Mouse (Mus musculus): ENCODE measurements around the gene Hspb11. TPM values are rescaled to one million over a fixed set of nuclear protein-coding genes. Genes with fewer than 3 reads are reported as not detected.

The Hspb11 gene
- 10 to 100 TPM; 20.6 to 27.1 TPM for polyA plus RNA-seq (2017; shearing (Covaris generic))

DNA sequence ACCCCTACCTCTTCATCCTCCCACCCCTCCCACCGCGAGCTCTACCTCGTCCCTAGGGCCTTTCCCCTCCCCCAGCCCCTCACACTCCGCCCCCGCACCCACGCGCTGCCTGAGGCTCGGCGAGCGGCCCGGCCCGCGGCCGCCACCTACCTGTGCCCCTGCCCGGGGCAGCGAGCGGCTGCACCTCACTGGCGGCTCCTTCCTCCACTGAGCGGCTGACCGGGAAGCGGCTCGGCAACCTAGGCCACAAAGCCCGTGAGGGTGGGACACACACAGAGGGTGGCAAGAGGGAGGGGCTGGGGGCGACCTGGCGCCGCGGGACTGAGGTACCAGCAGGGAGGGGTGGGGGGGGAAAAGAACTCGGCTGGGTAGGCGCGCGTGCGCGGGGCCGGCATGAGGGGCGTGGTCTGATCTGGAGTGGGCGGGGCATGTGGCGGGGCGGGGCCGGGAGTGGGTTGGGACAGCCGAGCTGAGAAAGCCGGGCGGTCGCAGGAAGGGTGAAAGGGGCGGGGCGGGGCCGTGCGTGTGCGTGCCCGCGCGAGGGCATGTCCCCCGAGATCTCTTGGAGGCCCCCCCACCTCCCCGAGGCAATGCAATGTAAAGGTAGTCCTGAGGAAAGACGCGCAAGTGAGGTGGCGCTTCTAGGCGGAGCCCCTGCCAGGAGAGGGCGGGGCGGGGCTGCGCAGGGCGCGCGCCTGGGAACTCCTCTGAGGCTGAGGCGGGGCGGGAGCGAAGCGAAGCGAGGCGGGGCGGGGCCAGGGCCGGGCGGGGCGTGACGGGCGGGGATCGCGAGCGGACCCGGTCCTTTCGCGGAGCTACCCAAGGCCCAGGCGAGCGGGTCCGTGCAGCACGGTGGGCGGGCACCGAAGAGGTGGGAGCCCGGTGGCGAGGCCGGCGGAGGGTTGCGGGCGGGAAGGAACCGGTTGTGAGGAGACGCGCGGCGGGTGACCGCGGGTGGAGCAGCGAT, at the start of gene Hspb11, which contains the start of gene Lrrc42:
Hspb11 (plus strand) TSS at position 469 of the 967 bp plus-strand sequence.
Lrrc42 (minus strand) TSS at position 408 of the 967 bp plus-strand sequence.

DNA sequence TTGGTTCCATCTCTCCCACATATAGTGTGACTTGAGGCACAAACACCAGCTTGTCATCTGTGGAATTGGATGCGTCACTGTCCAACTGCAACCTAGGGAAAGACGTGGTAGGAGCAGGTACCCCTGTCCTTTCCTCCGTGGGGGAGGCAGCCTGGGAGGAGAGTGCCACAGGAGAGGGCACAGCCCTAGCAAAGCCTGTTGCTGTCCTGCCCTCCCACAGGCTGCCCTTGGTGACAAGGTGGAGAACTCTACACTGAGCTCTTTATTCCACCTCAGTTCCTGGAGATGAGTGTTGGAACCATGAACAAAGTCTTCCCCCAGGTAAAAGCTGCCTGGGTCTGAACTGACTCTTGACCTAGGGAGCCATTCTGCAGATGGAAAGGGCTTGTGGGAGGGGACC, 44.5 kb upstream of the Hspb11 start, which contains the start of gene Ldlrad1:
Ldlrad1 (plus strand) TSS at position 301 of the 400 bp plus-strand sequence.

DNA sequence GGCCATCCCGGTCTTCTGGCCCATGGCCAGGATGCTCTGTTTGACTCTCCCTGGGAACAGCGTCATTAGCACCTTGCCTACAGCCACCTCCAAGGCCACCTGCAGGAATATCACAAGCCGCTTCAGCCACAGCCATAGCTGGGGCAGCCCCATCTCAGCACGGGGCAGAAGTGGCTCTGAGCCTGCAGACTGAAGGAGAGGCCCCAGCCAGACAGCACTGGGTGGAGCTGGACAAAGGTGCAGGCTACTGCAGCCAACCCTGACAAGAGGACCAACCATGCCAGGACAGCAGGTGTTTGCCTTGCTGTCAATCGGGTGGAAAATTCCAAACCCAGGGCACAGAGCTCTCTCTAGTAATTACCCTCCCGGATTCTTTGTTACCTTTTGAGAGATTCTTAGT, 53.6 kb downstream of the Hspb11 start, which contains the start of gene Dio1:
Dio1 (minus strand) TSS at position 204 of the 400 bp plus-strand sequence.

DNA sequence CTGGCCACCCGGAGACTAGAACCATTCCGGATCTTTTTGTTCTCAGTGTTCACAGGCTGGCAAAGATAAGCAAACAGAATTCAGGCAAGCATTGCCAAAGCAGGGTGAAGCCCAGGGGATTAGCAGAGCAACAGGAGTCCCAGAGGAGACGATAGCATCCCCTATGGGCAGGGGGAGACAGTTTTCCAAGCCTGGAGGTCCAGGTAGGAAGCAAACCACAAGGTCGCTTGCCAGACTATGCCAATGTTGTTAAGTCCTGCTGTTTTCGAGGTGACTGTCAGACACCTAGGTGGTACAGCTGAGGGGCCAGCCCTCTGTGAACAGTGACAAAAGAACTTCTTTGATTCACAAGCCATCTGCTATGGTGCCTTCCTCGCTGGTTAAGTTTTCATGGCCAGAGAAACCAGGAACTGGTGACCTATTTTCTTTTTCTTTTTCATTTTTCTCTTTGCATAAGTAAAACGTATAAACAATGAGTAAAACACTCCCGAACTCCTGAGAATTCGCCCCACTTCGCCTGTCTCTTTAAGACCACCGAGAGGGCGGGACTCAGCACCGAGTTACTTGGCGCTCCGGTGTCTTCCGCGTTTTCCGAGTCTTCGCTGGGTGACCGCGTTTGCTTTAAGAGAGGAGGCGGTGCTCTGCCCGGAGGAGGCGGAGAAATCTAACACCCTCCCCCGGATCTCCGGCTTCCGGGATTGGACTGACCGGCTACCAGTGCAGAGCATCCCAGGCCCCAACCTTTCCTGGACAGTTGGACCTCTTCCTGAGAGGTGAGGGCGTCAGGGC, 60.5 kb downstream of the Hspb11 start, which contains the start of gene Yipf1:
Yipf1 (plus strand) TSS at position 674 of the 789 bp plus-strand sequence.

Other genes starting within 250 kb of the Hspb11 start
- 10 to 100 TPM; 57.7 to 68.4 TPM for gene Mrpl37, start 186.7 kb upstream of the Hspb11 start, polyA plus RNA-seq (2017; shearing (Covaris generic))
- gene Cyb5rl, start 186.6 kb upstream of the Hspb11 start, polyA plus RNA-seq (2017; shearing (Covaris generic)), result 1 to 10 TPM; 3.4 to 4.2 TPM
- gene Cdcp2, start 156.7 kb upstream of the Hspb11 start, polyA plus RNA-seq (2017; shearing (Covaris generic)), result under 1 TPM in 1 of 2 experiments, not detected in 1; 0.21 TPM
- gene Tmem59, start 75.2 kb upstream of the Hspb11 start, polyA plus RNA-seq (2017; shearing (Covaris generic)), result 100 to 1,000 TPM; 377 to 382 TPM
- 10 to 100 TPM; 19.0 to 29.5 TPM for gene Tceanc2, start 74.5 kb upstream of the Hspb11 start, polyA plus RNA-seq (2017; shearing (Covaris generic))
- gene Ldlrad1, start 44.4 kb upstream of the Hspb11 start, polyA plus RNA-seq (2017; shearing (Covaris generic)), result under 1 TPM in 1 of 2 experiments, not detected in 1; 0.27 TPM
- 10 to 100 TPM; 25.1 to 33.5 TPM for gene Lrrc42, start 61 bp upstream of the Hspb11 start, polyA plus RNA-seq (2017; shearing (Covaris generic))
- gene Dio1, start 53.6 kb downstream of the Hspb11 start, polyA plus RNA-seq (2017; shearing (Covaris generic)), result under 1 TPM in 1 of 2 experiments, not detected in 1; 0.32 TPM
- 100 to 1,000 TPM; 106 to 119 TPM for gene Yipf1, start 60.8 kb downstream of the Hspb11 start, polyA plus RNA-seq (2017; shearing (Covaris generic))
- gene Ndc1, start 114.2 kb downstream of the Hspb11 start, polyA plus RNA-seq (2017; shearing (Covaris generic)), result 1 to 10 TPM; 4.3 to 6.3 TPM
- under 1 TPM in 1 of 2 experiments, not detected in 1; 0.43 TPM for gene Glis1, start 181.0 kb downstream of the Hspb11 start, polyA plus RNA-seq (2017; shearing (Covaris generic))

Measured in activated CD4-positive, CD25-positive, alpha-beta regulatory T cell (primary cell).